Mouse (Mus musculus): ENCODE results near the gene Fto.

GRCm38 (mm10) chr8:91713677-91714312, 400.5 kb downstream of the Fto start:
- TF ChIP-seq CTCF (IDR thresholded peaks at IDR 0.05; ENCODE audit: extremely low read depth, insufficient read depth, low read length), result no peak
- no peak for TF ChIP-seq POLR2A (IDR thresholded peaks at IDR 0.05; ENCODE audit: extremely low read depth, insufficient read depth, low read length)
